Mouse (Mus musculus): Measurements from ENCODE around the gene Rab26.
A peak's percentile ranks its signal among the peaks of the same experiment; 100 is the strongest.

The Rab26 gene

GRCm38 (mm10) chr17:24534160-24534718 is at the start of gene Rab26:
Gene Rab26, minus strand, starts transcription at chr17:24534210.
- no peak for DNase-seq

GRCm38 (mm10) chr17:24580287-24580686 is 46.3 kb upstream of the Rab26 start:
- DNase-seq: no peak

GRCm38 (mm10) chr17:24579532-24579931 is 45.5 kb upstream of the Rab26 start:
- no peak for DNase-seq

GRCm38 (mm10) chr17:24573811-24574210 is 39.8 kb upstream of the Rab26 start:
- DNase-seq: no peak

- DNase-seq: no peak
These were observed 38.7 kb upstream of the Rab26 start for GRCm38 (mm10) chr17:24572651-24573245.

- no peak for DNase-seq
These were observed 35.8 kb upstream of the Rab26 start for GRCm38 (mm10) chr17:24569837-24570236.

GRCm38 (mm10) chr17:24567034-24567779 is 33.2 kb upstream of the Rab26 start:
- DNase-seq: peak; percentile 70

GRCm38 (mm10) chr17:24565792-24566191 is 31.8 kb upstream of the Rab26 start:
- DNase-seq: no peak

- no peak for DNase-seq
These were observed 31.1 kb upstream of the Rab26 start for GRCm38 (mm10) chr17:24565092-24565491.

GRCm38 (mm10) chr17:24564422-24564821 is 30.4 kb upstream of the Rab26 start:
- no peak for DNase-seq

- no peak for DNase-seq
These were observed 29.6 kb upstream of the Rab26 start for GRCm38 (mm10) chr17:24563638-24564037.

GRCm38 (mm10) chr17:24561592-24561991 is 27.6 kb upstream of the Rab26 start:
- no peak for DNase-seq

- DNase-seq: peak; percentile 31
These were observed 26.5 kb upstream of the Rab26 start for GRCm38 (mm10) chr17:24560301-24561028.

GRCm38 (mm10) chr17:24559146-24559545 is 25.1 kb upstream of the Rab26 start:
- peak; percentile 54 for DNase-seq

GRCm38 (mm10) chr17:24558600-24559099 is 24.6 kb upstream of the Rab26 start:
- peak; percentile 55 for DNase-seq

GRCm38 (mm10) chr17:24557091-24557490 is 23.1 kb upstream of the Rab26 start:
- DNase-seq: peak; percentile 53

- no peak for DNase-seq
These were observed 17.0 kb upstream of the Rab26 start for GRCm38 (mm10) chr17:24551050-24551444.

GRCm38 (mm10) chr17:24550416-24551049 is 16.5 kb upstream of the Rab26 start:
- peak; percentile 65 for DNase-seq

GRCm38 (mm10) chr17:24549618-24550415 is 15.8 kb upstream of the Rab26 start, which contains the start of gene Pkd1:
Gene Pkd1, plus strand, starts transcription at chr17:24549834.
- DNase-seq: peak; percentile 99

GRCm38 (mm10) chr17:24548921-24549617 is 15.1 kb upstream of the Rab26 start:
- DNase-seq: peak; percentile 80

- no peak for DNase-seq
These were observed 14.4 kb upstream of the Rab26 start for GRCm38 (mm10) chr17:24548435-24548834.

Data from lung, postnatal 14 days (tissue).